Mouse (Mus musculus): ENCODE results near the gene Epb41. TPM values are rescaled to one million over a fixed set of nuclear protein-coding genes. Genes with fewer than 3 reads are reported as not detected.
A peak's percentile ranks its signal among the peaks of the same experiment; 100 is the strongest.

The Epb41 gene
- polyA plus RNA-seq, 1 experiment from 2014 or later = 57.7 TPM

GRCm38 (mm10) chr4:131885376-131885775 lies 189.7 kb downstream of the Epb41 start:
- Histone ChIP-seq H3K9ac (ENCODE audit: low read length) (no peak overlapping the region), H3K4me2 (ENCODE audit: low read depth, low read length) (no peak overlapping the region), H3K36me3 (ENCODE audit: control insufficient read depth, insufficient read depth, low read length) (peaks cover 6% of the 10 kb centered on the region; the same call in 1 of the 2 replicates), H3K4me3 (ENCODE audit: low read length) (no peak overlapping the region), H3K27ac (ENCODE audit: low read length) (no peak overlapping the region), H3K27me3 (ENCODE audit: control insufficient read depth, insufficient read depth, low read depth, low read length) (no peaks in the 10 kb centered on the region), H3K4me1 (replicated peaks; ENCODE audit: control insufficient read depth, insufficient read depth, low read length) (peaks cover 12% of the 10 kb centered on the region), H3K9me3 (ENCODE audit: control insufficient read depth, low read length) (no peaks in the 10 kb centered on the region)
- ATAC-seq (ENCODE audit: low read depth) = no peak
- WGBS = 71% methylated on average over 6 of the region's 6 CpGs

GRCm38 (mm10) chr4:131883571-131883970 lies 191.6 kb downstream of the Epb41 start:
- WGBS = 51% methylated on average over 6 of the region's 6 CpGs
- no peak overlapping the region for H3K27ac ChIP-seq (ENCODE audit: low read length)
- no peak overlapping the region for H3K4me2 ChIP-seq (ENCODE audit: low read depth, low read length)
- peaks cover 6% of the 10 kb centered on the region; the same call in 1 of the 2 replicates for H3K36me3 ChIP-seq (ENCODE audit: control insufficient read depth, insufficient read depth, low read length)
- H3K4me3 ChIP-seq (ENCODE audit: low read length) = no peak overlapping the region
- ATAC-seq (ENCODE audit: low read depth) = no peak
- H3K9me3 ChIP-seq (ENCODE audit: control insufficient read depth, low read length) = no peaks in the 10 kb centered on the region
- no peak overlapping the region for H3K9ac ChIP-seq (ENCODE audit: low read length)
- no peaks in the 10 kb centered on the region for H3K27me3 ChIP-seq (ENCODE audit: control insufficient read depth, insufficient read depth, low read depth, low read length)
- H3K4me1 ChIP-seq (replicated peaks; ENCODE audit: control insufficient read depth, insufficient read depth, low read length) = peaks cover 20% of the 10 kb centered on the region

DNA sequence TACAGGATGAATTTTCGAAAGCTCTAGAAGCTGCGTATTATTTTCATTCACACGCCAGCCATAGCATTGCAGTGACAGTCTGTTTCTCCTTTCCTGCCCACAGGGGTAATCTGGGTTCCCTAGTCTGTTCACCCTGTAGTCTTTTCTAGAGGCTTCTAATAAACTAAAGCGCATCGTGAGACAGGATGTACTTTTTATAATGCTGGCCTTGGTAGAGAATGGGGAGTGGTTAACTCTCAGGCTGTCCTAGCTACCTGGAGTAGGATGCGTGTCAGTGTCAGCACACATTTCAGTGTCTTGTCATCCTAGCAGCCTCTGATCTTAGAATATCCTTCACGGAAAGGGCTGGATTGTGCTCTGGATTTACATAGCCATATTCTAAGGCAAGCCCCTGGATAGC lies 193.8 kb downstream of the Epb41 start:
- 71% methylated on average over 7 of the region's 7 CpGs for WGBS
- ATAC-seq (ENCODE audit: low read depth) = no peak
- peaks cover 6% of the 10 kb centered on the region; the same call in 1 of the 2 replicates for H3K36me3 ChIP-seq (ENCODE audit: control insufficient read depth, insufficient read depth, low read length)
- H3K4me1 ChIP-seq (replicated peaks; ENCODE audit: control insufficient read depth, insufficient read depth, low read length) = peaks cover 38% of the 10 kb centered on the region
- no peaks in the 10 kb centered on the region for H3K27me3 ChIP-seq (ENCODE audit: control insufficient read depth, insufficient read depth, low read depth, low read length)
- H3K27ac ChIP-seq (ENCODE audit: low read length) = no peak overlapping the region
- H3K9me3 ChIP-seq (ENCODE audit: control insufficient read depth, low read length) = no peaks in the 10 kb centered on the region
- no peak overlapping the region for H3K9ac ChIP-seq (ENCODE audit: low read length)
- H3K4me2 ChIP-seq (ENCODE audit: low read depth, low read length) = no peak overlapping the region
- no peak overlapping the region for H3K4me3 ChIP-seq (ENCODE audit: low read length)

DNA sequence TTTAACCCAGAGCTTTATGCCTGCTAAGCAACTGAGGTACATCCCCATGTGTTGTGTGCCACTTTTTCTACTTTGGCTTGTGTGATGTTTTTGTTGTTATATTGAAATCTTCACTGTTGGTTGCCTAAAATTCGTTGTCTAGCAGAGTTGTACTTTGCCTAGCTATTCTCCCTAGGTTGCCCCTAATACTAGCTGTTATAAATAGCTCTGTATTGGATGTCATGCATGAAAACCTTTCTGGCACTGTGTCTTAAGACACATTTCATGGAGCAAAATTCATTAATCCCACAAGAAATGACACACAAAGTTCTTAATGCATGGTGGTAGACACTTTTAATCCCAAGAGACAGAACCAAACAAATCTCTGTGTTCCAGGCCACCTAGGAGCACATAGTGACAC lies 195.4 kb downstream of the Epb41 start:
- WGBS = 74% methylated on average over 1 of the region's 1 CpGs
- no peak for ATAC-seq (ENCODE audit: low read depth)
- Histone ChIP-seq H3K4me3 (ENCODE audit: low read length) (no peak overlapping the region), H3K4me1 (replicated peaks; ENCODE audit: control insufficient read depth, insufficient read depth, low read length) (peaks cover 52% of the 10 kb centered on the region), H3K27me3 (ENCODE audit: control insufficient read depth, insufficient read depth, low read depth, low read length) (no peaks in the 10 kb centered on the region), H3K27ac (ENCODE audit: low read length) (no peak overlapping the region; the same call in 1 of the 2 replicates), H3K4me2 (ENCODE audit: low read depth, low read length) (no peak overlapping the region), H3K36me3 (ENCODE audit: control insufficient read depth, insufficient read depth, low read length) (no peaks in the 10 kb centered on the region), H3K9me3 (ENCODE audit: control insufficient read depth, low read length) (no peaks in the 10 kb centered on the region), H3K9ac (ENCODE audit: low read length) (no peak overlapping the region)

GRCm38 (mm10) chr4:131876836-131877235 lies 198.3 kb downstream of the Epb41 start:
- ATAC-seq (ENCODE audit: low read depth) = no peak
- 49% methylated on average over 2 of the region's 2 CpGs for WGBS
- Histone ChIP-seq H3K4me3 (ENCODE audit: low read length) (no peak overlapping the region), H3K4me1 (replicated peaks; ENCODE audit: control insufficient read depth, insufficient read depth, low read length) (peaks cover 48% of the 10 kb centered on the region), H3K36me3 (ENCODE audit: control insufficient read depth, insufficient read depth, low read length) (no peaks in the 10 kb centered on the region), H3K27ac (ENCODE audit: low read length) (no peak overlapping the region), H3K27me3 (ENCODE audit: control insufficient read depth, insufficient read depth, low read depth, low read length) (no peaks in the 10 kb centered on the region), H3K9me3 (ENCODE audit: control insufficient read depth, low read length) (no peaks in the 10 kb centered on the region), H3K4me2 (ENCODE audit: low read depth, low read length) (no peak overlapping the region), H3K9ac (ENCODE audit: low read length) (no peak overlapping the region)

DNA sequence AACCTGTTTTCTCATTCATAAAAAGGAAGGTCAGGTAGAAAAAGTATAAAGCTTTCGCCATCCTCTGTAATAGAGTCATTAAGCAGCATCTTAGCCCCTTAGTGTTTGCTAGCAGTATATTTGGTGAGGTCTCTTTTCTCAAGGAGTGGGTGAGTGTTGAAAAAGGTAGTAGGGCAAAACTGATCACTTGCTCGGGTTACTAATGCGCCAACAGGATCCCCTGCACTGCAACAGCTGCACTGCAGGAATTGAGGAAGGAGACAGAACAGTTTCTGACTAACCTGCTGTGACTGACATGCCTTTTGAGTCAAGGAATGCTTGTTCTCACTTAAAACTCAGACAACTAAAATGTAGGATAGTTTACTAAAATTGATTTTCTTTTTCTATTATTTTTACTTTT lies 199.9 kb downstream of the Epb41 start:
- no peak for ATAC-seq (ENCODE audit: low read depth)
- Histone ChIP-seq H3K9me3 (ENCODE audit: control insufficient read depth, low read length) (no peaks in the 10 kb centered on the region), H3K4me3 (ENCODE audit: low read length) (peak overlapping the region; percentile 74), H3K4me1 (replicated peaks; ENCODE audit: control insufficient read depth, insufficient read depth, low read length) (peaks cover 40% of the 10 kb centered on the region), H3K9ac (ENCODE audit: low read length) (peak overlapping the region; percentile 98), H3K36me3 (ENCODE audit: control insufficient read depth, insufficient read depth, low read length) (no peaks in the 10 kb centered on the region), H3K27ac (ENCODE audit: low read length) (no peak overlapping the region), H3K27me3 (ENCODE audit: control insufficient read depth, insufficient read depth, low read depth, low read length) (no peaks in the 10 kb centered on the region), H3K4me2 (ENCODE audit: low read depth, low read length) (peak overlapping the region; percentile 91)
- 26% methylated on average over 3 of the region's 3 CpGs for WGBS

GRCm38 (mm10) chr4:131874567-131874966 lies 200.6 kb downstream of the Epb41 start:
- peak overlapping the region; percentile 97 for H3K27ac ChIP-seq (ENCODE audit: low read length)
- peak overlapping the region; percentile 98 for H3K9ac ChIP-seq (ENCODE audit: low read length)
- peak overlapping the region; percentile 91 for H3K4me2 ChIP-seq (ENCODE audit: low read depth, low read length)
- peaks cover 35% of the 10 kb centered on the region for H3K4me1 ChIP-seq (replicated peaks; ENCODE audit: control insufficient read depth, insufficient read depth, low read length)
- H3K36me3 ChIP-seq (ENCODE audit: control insufficient read depth, insufficient read depth, low read length) = no peaks in the 10 kb centered on the region
- H3K27me3 ChIP-seq (ENCODE audit: control insufficient read depth, insufficient read depth, low read depth, low read length) = no peaks in the 10 kb centered on the region
- peak overlapping the region; percentile 74 for H3K4me3 ChIP-seq (ENCODE audit: low read length)
- 2% methylated on average over 11 of the region's 11 CpGs for WGBS
- ATAC-seq (ENCODE audit: low read depth) = no peak
- no peaks in the 10 kb centered on the region for H3K9me3 ChIP-seq (ENCODE audit: control insufficient read depth, low read length)

DNA sequence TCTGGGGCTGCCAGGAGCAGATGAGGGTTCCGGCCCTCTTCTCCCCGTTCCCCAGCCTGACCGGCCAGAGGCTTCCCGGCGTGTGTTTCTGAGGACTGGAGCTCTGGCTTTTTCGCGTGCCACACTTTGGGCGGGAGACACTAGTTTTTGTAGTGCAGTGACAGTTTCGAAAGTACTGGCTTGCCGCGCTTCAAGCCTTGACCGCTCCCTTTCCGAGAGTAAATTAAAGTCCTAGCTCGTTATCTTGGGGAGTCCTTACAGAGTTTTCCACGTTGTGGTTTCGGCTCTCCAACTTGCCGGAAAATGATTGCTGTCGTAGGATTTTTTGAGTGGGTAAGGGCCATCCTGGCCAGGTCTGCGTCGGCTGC lies 201.0 kb downstream of the Epb41 start:
- Histone ChIP-seq H3K4me1 (replicated peaks; ENCODE audit: control insufficient read depth, insufficient read depth, low read length) (peaks cover 32% of the 10 kb centered on the region), H3K27ac (ENCODE audit: low read length) (peak overlapping the region; percentile 97), H3K36me3 (ENCODE audit: control insufficient read depth, insufficient read depth, low read length) (no peaks in the 10 kb centered on the region), H3K4me3 (ENCODE audit: low read length) (peak overlapping the region; percentile 74), H3K4me2 (ENCODE audit: low read depth, low read length) (peak overlapping the region; percentile 91), H3K9ac (ENCODE audit: low read length) (peak overlapping the region; percentile 98), H3K27me3 (ENCODE audit: control insufficient read depth, insufficient read depth, low read depth, low read length) (no peaks in the 10 kb centered on the region), H3K9me3 (ENCODE audit: control insufficient read depth, low read length) (no peaks in the 10 kb centered on the region)
- ATAC-seq (ENCODE audit: low read depth) = no peak; the same call in 1 of the 2 replicates
- under 1% methylated on average over 20 of the region's 20 CpGs for WGBS
